Mouse (Mus musculus) hematopoietic stem cell, adult 5-6 weeks (primary cell): ENCODE measurements at regions not wholly inside any gene's neighbourhood (a gene's known extent, or its start where the extent isn't known, plus 50 kb on each side); places are given as distances from the start of the nearest gene placed in this dataset.
A peak's percentile ranks its signal among the peaks of the same experiment; 100 is the strongest.
"Not testable (repeated sequence)": the region's sequence is repeated elsewhere in the genome, so short reads cannot be mapped to it uniquely, and the experiment has no call there.

Source experiments
- ATAC-seq, 2 experiments: fragments of 125-278 bp in 1 of 2; replicated peaks in 1 of 2; 2 replicates each; pipeline ENCODE4 v1.8.0; 2016 to 2017; ENCODE audit warnings: inconsistent platforms in 2 of 2, mild to moderate bottlenecking in 2 of 2, moderate number of reproducible peaks in 2 of 2, low read depth in 1 of 2, moderate TSS enrichment in 1 of 2; ENCODE audit not compliant: low FRiP score in 2 of 2, poor library complexity in 2 of 2, severe bottlenecking in 2 of 2, insufficient read depth in 1 of 2, low TSS enrichment in 1 of 2

DNA sequence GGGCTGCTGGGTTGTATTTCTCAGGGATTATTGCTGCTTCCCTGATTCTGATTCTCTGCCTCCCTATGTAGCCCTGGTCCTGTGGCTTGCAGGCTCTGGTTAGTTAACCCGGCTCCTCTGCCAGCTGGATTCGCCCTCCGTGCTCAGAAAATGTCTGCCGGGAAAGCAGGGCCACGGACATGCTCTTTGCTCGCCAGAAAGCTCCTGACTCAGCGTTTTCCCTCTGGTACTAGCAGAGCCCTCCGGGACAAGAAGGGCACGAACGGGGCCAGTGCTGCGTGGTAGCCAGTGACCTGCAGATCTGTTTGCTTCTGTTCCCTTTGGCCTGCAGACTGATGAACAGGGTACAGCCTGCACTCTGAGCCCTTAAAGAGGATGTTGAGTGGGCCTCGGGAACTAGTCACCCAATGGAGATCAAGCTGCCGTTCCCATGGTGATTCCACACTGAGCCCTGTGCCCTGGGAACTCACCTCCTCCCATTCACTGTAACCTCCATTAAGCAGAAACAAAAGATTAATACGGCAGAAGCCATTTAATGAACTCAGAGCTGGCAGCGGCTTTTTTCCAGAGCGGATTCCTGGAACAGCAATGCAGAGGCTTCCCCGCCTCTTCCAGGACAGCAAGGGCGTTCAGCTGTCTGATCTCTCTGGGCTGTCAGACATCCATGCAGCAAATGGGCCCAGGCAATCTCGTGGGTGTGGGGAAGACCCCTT, 159.9 kb upstream of the Myt1l start:
- 0 out of 4 replicates have a peak, but pooled peaks of 1 of the 2 experiments have one; percentile 7 for ATAC-seq

DNA sequence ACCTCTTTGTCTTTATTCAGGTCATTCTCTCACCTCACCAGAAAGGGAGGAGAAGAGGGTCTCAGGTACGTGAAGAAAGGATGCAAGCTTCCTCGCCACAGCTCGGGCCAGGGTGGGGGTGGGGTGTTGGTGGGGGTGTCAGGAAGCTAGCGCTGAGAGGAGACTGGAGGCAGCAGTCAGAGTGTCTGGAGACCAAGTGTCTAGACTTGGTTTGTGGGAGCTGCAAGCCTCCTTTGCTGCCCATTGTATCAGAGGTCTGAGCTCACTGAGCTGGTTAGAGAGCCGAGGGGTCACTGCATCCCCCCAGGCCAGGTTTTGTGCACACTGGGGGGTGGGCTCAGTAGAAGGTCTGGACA, 159.4 kb upstream of the Myt1l start:
- no peak for ATAC-seq

DNA sequence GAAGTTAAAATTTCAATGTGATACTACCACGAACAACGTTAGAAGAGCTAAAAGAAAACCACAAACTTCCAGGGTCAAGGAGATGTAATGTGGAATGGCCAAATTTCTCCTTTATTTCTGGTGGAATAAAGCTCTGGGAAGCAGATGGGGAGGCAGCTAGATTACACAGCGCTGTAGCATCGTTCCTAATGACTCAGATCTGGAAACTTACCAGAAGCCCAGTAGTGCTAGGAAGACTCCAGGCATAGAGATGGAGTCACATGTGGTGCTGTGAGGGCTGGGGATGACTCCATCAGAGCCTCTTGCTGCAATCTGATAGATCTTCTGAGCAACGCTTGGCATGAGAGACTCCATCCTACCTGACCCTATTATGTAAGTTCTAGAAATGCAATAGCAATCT, 136.4 kb upstream of the Myt1l start:
- ATAC-seq = no peak

DNA sequence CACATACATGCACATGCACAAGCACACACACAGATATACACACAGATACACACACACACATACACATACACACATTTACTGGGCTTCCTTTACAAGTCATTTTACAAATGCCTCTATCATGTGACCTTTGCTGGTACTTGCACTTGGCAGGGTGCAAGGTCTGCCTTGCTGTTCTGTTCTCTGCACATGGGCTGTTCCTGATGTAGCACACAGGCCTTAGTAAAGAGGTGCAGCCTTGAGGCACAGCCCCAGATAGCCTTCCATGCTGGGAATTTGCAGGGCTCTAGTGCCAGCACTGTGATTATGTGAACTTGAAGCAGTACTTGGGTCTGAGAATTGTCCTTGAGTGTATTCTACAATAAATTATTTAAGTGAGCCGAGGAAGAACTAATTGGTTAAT, 133.9 kb upstream of the Myt1l start:
- no peak for ATAC-seq

DNA sequence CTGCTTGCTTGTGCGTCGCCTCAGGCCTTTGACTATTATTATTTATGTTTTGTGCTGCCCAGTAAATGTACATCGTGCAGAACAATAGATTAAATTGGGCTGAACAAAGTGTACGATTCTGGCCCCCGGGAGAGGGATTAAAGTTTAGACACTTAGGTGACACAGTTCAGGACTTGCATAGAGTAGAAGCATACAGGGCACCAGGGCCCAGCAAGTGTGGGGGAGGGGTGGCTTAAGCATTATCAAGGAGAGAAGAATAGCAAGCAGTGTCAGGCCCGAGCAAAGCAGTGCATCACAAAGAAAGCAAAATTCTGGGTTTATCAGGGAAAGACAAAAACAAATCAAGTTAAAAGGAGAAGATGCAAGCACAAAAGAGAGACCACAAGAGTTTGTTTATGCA, 133.3 kb upstream of the Myt1l start:
- ATAC-seq = no peak

DNA sequence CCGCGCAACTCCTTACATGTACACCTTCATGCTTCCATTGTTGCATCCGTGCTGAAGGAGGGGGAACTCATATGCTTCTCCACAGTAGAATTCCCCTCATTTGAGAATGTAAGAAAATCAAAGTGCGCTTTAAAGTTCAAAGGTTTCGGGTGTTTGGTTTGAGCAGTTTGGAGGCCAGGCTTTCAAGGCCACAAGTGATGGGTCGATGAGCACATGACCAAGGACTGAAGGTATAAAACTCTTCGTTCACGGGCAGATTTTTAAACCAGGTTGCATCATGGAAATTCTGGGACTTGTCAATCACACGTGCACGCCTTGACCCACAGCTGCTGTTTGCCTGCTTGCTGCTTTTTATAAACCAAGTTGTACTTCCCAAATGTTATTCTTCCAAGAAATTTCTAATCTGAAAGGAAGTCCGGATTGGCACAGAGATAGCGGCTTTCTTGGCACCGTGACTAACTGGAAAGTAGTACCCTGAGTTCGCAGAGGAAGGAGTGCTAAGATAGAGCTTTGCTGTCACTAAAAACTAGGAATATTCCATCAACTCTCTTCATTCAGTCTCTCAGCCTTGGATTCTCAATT, 132.7 kb upstream of the Myt1l start:
- no peak for ATAC-seq

DNA sequence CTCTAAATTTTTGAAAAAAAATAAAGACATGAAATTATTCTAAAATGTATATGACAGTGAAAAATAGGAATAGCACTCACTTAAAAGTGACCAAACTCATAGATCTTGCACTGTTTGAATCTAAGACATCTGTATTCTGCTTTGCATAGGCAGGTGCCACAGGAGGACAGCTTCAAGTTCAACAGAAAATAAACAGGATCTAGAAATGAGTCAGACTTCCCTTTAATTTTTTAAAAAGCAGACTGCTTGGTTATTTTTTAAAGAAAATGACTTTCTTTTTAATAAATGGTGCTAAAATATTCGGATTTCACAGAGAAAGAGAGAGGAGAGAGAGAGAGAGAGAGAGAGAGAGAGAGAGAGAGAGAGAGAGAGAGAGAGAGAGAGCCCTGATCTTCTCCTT, 123.8 kb upstream of the Myt1l start:
- ATAC-seq = no peak

DNA sequence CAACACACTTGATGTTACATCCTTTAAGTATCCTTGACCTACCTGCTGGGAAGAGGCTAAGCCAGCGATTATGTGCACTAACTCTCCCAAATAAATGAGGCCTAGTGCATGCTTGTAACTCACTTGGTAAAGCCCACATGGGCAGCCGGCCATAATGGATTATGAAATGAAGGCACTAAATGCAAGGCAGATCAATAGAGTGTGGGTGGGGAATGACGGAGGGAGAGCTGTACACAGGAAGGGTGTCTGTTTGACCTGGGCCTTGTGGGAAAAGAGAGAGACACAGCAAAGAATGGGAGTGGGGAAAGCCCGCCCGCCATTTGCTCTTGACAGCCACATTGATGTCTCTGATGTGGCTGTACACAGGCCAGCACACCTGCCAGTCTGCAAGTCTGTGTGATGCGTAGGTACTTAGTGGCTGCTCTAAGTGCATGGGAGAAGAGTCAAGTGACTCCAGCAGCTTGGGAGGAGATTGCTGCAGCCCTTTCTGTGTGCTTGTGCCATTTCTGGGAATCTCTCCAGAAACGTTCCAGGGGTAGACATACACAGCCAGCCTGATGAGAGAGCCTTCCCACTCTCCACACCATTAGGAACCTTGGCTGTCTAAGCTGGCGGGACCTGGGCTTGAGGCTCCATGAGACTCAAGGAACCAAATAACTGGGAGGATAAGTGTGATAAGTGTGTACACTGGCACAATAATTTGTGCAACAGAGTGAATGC, 118.7 kb upstream of the Myt1l start:
- no peak for ATAC-seq

DNA sequence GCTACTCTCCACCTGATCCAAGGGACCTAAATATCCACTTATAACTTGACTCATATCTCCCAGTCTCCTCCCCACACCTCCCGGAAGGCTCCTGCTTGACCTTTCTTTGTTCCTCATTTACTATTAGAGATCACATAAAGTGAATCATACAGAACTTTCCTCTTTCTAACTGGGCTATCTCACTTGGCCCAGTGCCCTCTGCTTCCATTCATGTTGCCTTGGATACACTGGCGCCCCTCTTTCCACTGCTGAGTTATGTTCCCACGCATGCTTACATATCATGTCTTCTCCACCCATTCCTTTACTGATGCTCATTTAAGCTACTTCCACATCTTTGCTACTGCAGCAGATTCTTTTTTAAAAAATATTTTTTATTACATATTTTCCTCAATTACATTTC, 94.2 kb upstream of the Myt1l start:
- ATAC-seq = no peak

DNA sequence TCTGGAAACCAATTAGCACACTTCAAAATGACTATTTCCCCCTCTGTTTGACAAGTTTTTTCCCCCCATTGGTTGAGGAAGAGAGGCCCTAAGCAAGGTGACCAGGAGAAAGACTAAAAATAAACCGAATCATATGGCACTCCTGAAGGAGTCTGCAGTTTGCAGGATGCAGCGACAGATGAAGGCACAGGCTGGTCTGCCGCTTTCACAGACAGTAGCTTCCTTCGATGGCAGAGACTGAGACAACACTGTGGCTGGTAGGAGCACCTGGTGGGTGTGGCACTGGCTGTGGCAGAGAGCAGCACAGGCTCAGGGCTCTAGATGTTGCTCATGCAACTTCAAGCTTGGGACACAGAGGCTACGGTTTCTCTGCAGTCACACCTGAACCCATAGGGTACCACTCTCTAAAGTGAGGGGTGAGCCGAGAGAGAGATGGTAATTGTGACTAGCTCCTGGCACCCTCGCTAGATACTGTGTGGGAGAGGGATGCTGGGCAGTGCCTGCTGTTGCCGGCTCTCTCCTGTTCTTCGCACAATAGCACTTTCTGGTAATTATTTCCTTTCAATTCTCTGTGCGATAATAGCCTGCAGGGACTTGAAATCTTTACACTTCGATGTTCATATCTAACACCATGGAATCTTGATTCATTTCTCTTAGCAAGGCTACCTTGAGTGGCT, 88.7 kb upstream of the Myt1l start:
- no peak for ATAC-seq

DNA sequence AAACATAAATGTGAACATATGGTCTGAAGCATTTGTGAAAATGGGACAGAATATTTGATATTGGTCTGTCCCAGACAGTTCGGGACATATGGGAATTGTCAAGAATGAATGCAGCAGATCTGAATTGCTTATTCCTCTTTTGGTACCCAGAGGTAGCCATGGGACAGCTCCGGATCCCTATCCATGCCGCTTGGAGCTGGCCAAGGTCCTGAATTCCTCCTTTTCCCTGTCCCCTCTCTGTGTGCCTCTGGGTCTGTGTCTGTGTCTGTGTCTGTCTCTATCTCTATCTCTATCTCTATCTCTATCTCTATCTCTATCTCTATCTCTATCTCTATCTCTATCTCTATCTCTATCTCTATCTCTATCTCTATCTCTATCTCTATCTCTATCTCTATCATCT, 63.0 kb upstream of the Myt1l start:
- not testable (repeated sequence) for ATAC-seq
